Comparison of ENCODE assay signal across 34 mouse cellular contexts in the genomic region with DNA sequence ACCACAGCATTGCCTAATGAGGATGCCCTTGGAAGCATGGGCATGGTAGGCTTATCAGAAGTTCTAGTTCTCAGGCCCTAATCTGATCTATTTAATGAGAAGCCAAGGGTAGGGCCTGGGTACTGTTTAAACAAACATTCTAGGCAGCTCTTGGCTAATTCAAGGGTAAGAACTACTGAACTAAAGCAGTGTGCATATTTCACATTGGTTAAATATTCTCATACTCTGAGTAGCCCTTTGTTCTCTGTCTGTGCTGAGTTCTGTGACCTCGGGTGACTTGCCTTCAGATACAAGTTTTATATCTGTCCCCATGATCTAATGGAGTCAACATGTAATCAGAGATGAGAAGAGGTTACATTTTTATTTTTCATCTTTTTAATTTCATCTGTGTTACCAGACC. TPM values are rescaled to one million over a fixed set of nuclear protein-coding genes. Genes with fewer than 3 reads are reported as not detected.
DNase-seq lines count a peak whose midpoint lies in the region; ATAC-seq and TF ChIP-seq lines count a peak whose summit lies in the region.
"Had no signal": no experiment of that assay in that cellular context is flagged by ENCODE, and none has a peak within 500 bp of the region (broad histone marks: within the 10 kb centered on the region; RNA-seq: fewer than 3 reads in every experiment).

No protein-coding gene starts in this region.

- no peak overlapping the region for H3K9ac ChIP-seq in lung, postnatal 0 days (replicated peaks; ENCODE audit: low read depth)
- H3K9ac ChIP-seq in intestine, embryonic 15.5 days: no peak overlapping the region
- H3K9ac ChIP-seq: embryonic facial prominence, embryonic 13.5 days; forebrain, embryonic 12.5 days; heart, embryonic 15.5 days; hindbrain, embryonic 14.5 days; liver, embryonic 12.5 days; lung, embryonic 14.5 days had no signal

- no peaks in the 10 kb centered on the region for H3K4me1 ChIP-seq in lung, postnatal 0 days (ENCODE audit: insufficient read depth, low read depth, low read length)
- no peaks in the 10 kb centered on the region for H3K4me1 ChIP-seq in intestine, embryonic 15.5 days (replicated peaks)
- H3K4me1 ChIP-seq in heart, embryonic 10.5 days: peaks cover 1% of the 10 kb centered on the region; the same call in 1 of the 2 replicates
- H3K4me1 ChIP-seq: embryonic facial prominence, embryonic 13.5 days; liver, embryonic 12.5 days; megakaryocyte, embryonic 14.5 days had no signal

- peak; percentile 68 for TF ChIP-seq EP300 in lung, postnatal 0 days (IDR thresholded peaks at IDR 0.05)

- no peaks in the 10 kb centered on the region for H3K36me3 ChIP-seq in lung, postnatal 0 days (ENCODE audit: insufficient read depth, low read length)
- H3K36me3 ChIP-seq in intestine, embryonic 15.5 days: no peaks in the 10 kb centered on the region
- H3K36me3 ChIP-seq in heart, embryonic 10.5 days: no peaks in the 10 kb centered on the region
- H3K36me3 ChIP-seq: embryonic facial prominence, embryonic 13.5 days; forebrain, embryonic 12.5 days; heart, embryonic 15.5 days; liver, embryonic 12.5 days had no signal

- H3K9me3 ChIP-seq in lung, postnatal 0 days (ENCODE audit: low read length): no peaks in the 10 kb centered on the region
- H3K9me3 ChIP-seq in intestine, embryonic 15.5 days: no peaks in the 10 kb centered on the region
- no peaks in the 10 kb centered on the region for H3K9me3 ChIP-seq in heart, embryonic 10.5 days
- H3K9me3 ChIP-seq: embryonic facial prominence, embryonic 13.5 days; forebrain, embryonic 12.5 days; heart, embryonic 15.5 days; liver, embryonic 12.5 days had no signal

- H3K27me3 ChIP-seq in lung, postnatal 0 days (replicated peaks; ENCODE audit: insufficient read depth, low read length): no peaks in the 10 kb centered on the region
- H3K27me3 ChIP-seq in intestine, embryonic 15.5 days (replicated peaks): no peaks in the 10 kb centered on the region
- H3K27me3 ChIP-seq in heart, embryonic 10.5 days (ENCODE audit: insufficient read depth, poor library complexity, severe bottlenecking): no peaks in the 10 kb centered on the region
- H3K27me3 ChIP-seq: embryonic facial prominence, embryonic 13.5 days; forebrain, embryonic 12.5 days; heart, embryonic 15.5 days; liver, embryonic 12.5 days; megakaryocyte, embryonic 14.5 days had no signal

- no peak overlapping the region for H3K27ac ChIP-seq in lung, postnatal 0 days (ENCODE audit: low read length)
- no peak overlapping the region for H3K27ac ChIP-seq in intestine, embryonic 15.5 days
- H3K27ac ChIP-seq in heart, embryonic 10.5 days: no peak overlapping the region
- H3K27ac ChIP-seq: embryonic facial prominence, embryonic 13.5 days; forebrain, embryonic 12.5 days; heart, embryonic 15.5 days; hindbrain, embryonic 14.5 days; liver, embryonic 12.5 days had no signal

- H3K4me2 ChIP-seq in lung, postnatal 0 days (replicated peaks; ENCODE audit: low read depth, low read length): no peak overlapping the region
- no peak overlapping the region for H3K4me2 ChIP-seq in intestine, embryonic 15.5 days (replicated peaks)
- H3K4me2 ChIP-seq: embryonic facial prominence, embryonic 13.5 days; forebrain, embryonic 12.5 days; heart, embryonic 15.5 days; hindbrain, embryonic 14.5 days; liver, embryonic 12.5 days; lung, embryonic 14.5 days had no signal

- peak; percentile 32 for DNase-seq in lung, postnatal 0 days (ENCODE audit: low spot score)
- no peak for DNase-seq in lung, adult 18-20 months
- DNase-seq in kidney, adult 9 months: peak; percentile 89
- DNase-seq in kidney, postnatal 14 days: peak; percentile 62
- no peak for DNase-seq in heart, embryonic 10.5 days (ENCODE audit: low spot score)
- DNase-seq in adrenal gland, postnatal 10 days: no peak
- no peak for DNase-seq in gastrocnemius, postnatal 36 days
- DNase-seq: adrenal gland, postnatal 14 days; cerebellum, adult 2 months; cerebellum, postnatal 25 days; embryo, embryonic 11 days; gastrocnemius, postnatal 25 days; heart, postnatal 36 days; lung, embryonic 14.5 days; midbrain, embryonic 14.5 days; right cerebral cortex, postnatal 14 days; spleen, adult 18-20 months; thymus, postnatal 25 days had no signal

- H3K4me3 ChIP-seq in lung, postnatal 0 days (ENCODE audit: low read depth, low read length): no peak overlapping the region
- H3K4me3 ChIP-seq in intestine, embryonic 15.5 days (replicated peaks): no peak overlapping the region
- H3K4me3 ChIP-seq in heart, embryonic 10.5 days: no peak overlapping the region
- H3K4me3 ChIP-seq: embryonic facial prominence, embryonic 13.5 days; erythroblast, embryonic 14.5 days; forebrain, embryonic 12.5 days; heart, embryonic 15.5 days; liver, embryonic 12.5 days; megakaryocyte, embryonic 14.5 days had no signal

- ATAC-seq in lung, postnatal 0 days: peak; percentile 80
- ATAC-seq in intestine, embryonic 15.5 days: peak; percentile 35; the same call in 1 of the 2 replicates
- ATAC-seq: liver, embryonic 12.5 days had no signal

- intact Hi-C loops in gastrocnemius, postnatal 36 days (cut with DNase I): no loop called here

- TF ChIP-seq CTCF in lung, postnatal 0 days (IDR thresholded peaks at IDR 0.05): no peak

- 49% methylated on average over 1 of the region's 1 CpGs for WGBS in lung, postnatal 0 days
- 41% methylated on average over 1 of the region's 1 CpGs for WGBS in intestine, embryonic 15.5 days
- WGBS in heart, embryonic 10.5 days: 75% methylated on average over 1 of the region's 1 CpGs

RNA-seq across cellular contexts. Expression of a gene that starts 15.9 kb away (rescaled TPM):
- not detected in 2 replicates for polyA plus RNA-seq in lung, postnatal 0 days (2015; fragmentation: Nextera tagmentation; extraction: Ambion mirVana)
- not detected in 2 replicates for polyA plus RNA-seq in intestine, embryonic 15.5 days (2015; fragmentation: Nextera tagmentation; extraction: Ambion mirVana)
- not detected in 2 replicates for polyA plus RNA-seq in heart, embryonic 10.5 days (2016; fragmentation: Nextera tagmentation; extraction: Ambion mirVana)
- not detected for total RNA-seq in adrenal gland, postnatal 10 days (2021)
- not detected for total RNA-seq in gastrocnemius, postnatal 36 days (2021)
- total RNA-seq: adrenal gland, postnatal 14 days; gastrocnemius, postnatal 25 days; heart, adult 8-10 months; heart, postnatal 36 days; layer of hippocampus, postnatal 10 days; left cerebral cortex, adult 8-10 months; MEL had no signal
- polyA plus RNA-seq: C2C12; cerebellum, adult 2 months; embryonic facial prominence, embryonic 13.5 days; erythroblast, embryonic 14.5 days; forebrain, embryonic 12.5 days; heart, embryonic 15.5 days; hindbrain, embryonic 14.5 days; large intestine, adult 2 months; limb, embryonic 11.5 days; liver, embryonic 12.5 days; lung, embryonic 14.5 days; midbrain, embryonic 14.5 days; neural tube, embryonic 11.5 days had no signal

RNA-seq across cellular contexts. Expression of a gene that starts 51.7 kb away (rescaled TPM):
- 8.5 and 9.2 TPM in 2 replicates for polyA plus RNA-seq in lung, postnatal 0 days (2015; fragmentation: Nextera tagmentation; extraction: Ambion mirVana)
- polyA plus RNA-seq in intestine, embryonic 15.5 days (2015; fragmentation: Nextera tagmentation; extraction: Ambion mirVana): 15.8 and 16.0 TPM in 2 replicates
- 2.7 and 6.9 TPM in 2 replicates for polyA plus RNA-seq in heart, embryonic 10.5 days (2016; fragmentation: Nextera tagmentation; extraction: Ambion mirVana)
- total RNA-seq in adrenal gland, postnatal 10 days (2021): 10 to 100 TPM; 21.4 to 23.4 TPM
- total RNA-seq in gastrocnemius, postnatal 36 days (2021): 1 to 10 TPM; 2.4 to 3.0 TPM
- total RNA-seq: MEL had no signal
- polyA plus RNA-seq: erythroblast, embryonic 14.5 days had no signal

Comparison
In these comparisons a context has a peak if more than half of its experiments do, and no peak if none do; other contexts are left out.
1. DNase-seq: peak in lung, postnatal 0 days (single experiment), kidney, adult 9 months (single experiment) and kidney, postnatal 14 days (single experiment); none in lung, adult 18-20 months (0 of 2), heart, embryonic 10.5 days (single experiment), adrenal gland, postnatal 10 days (single experiment) and gastrocnemius, postnatal 36 days (0 of 2).